Mouse (Mus musculus) heart, embryonic 14.5 days (tissue): ENCODE results near the gene Zbtb7a. TPM values are rescaled to one million over a fixed set of nuclear protein-coding genes. Genes with fewer than 3 reads are reported as not detected.

Experiments
- ATAC-seq: fragments of 200-750 bp; cut with Nextera tagmentation; 2 replicates; pipeline ENCODE4 v1.8.0; 2017; ENCODE audit warnings: low read depth, moderate TSS enrichment; ENCODE audit not compliant: insufficient number of reproducible peaks, insufficient read depth, low FRiP score
- H3K27ac ChIP-seq, 2 experiments: fragments of 200-500 bp in 1 of 2; fragments of 300-500 bp in 1 of 2; sonication (generic) in 1 of 2; replicated peaks in 1 of 2; 2 replicates each; pipeline ENCODE4 v1.5.1; 2012 to 2014; ENCODE audit warnings: low read depth in 2 of 2, low read length in 2 of 2, control low read depth in 1 of 2, mild to moderate bottlenecking in 1 of 2, mixed read lengths in 1 of 2; ENCODE audit not compliant: control insufficient read depth in 1 of 2, insufficient read depth in 1 of 2
- H3K27me3 ChIP-seq: fragments of 300-500 bp; sonication (generic); 2 replicates; pipeline ENCODE4 v1.6.1; 2014; ENCODE audit warnings: mild to moderate bottlenecking, low read length, control low read depth; ENCODE audit not compliant: control insufficient read depth, insufficient read depth
- H3K36me3 ChIP-seq: fragments of 300-500 bp; sonication (generic); 2 replicates; pipeline ENCODE4 v1.6.1; 2014; ENCODE audit warnings: mild to moderate bottlenecking, control low read depth, low read length, mixed read lengths; ENCODE audit not compliant: control insufficient read depth, insufficient read depth
- H3K4me1 ChIP-seq, 2 experiments: fragments of 200-500 bp in 1 of 2; fragments of 300-500 bp in 1 of 2; sonication (generic) in 1 of 2; 2 replicates each; pipeline ENCODE4 v1.6.1; 2012 to 2014; ENCODE audit warnings: low read length in 2 of 2, control low read depth in 1 of 2, mixed read lengths in 1 of 2; ENCODE audit not compliant: control insufficient read depth in 2 of 2, insufficient read depth in 2 of 2
- H3K4me2 ChIP-seq: fragments of 300-500 bp; sonication (generic); 2 replicates; pipeline ENCODE4 v1.6.1; 2014; ENCODE audit warnings: mild to moderate bottlenecking, low read length
- H3K4me3 ChIP-seq, 2 experiments: fragments of 200-500 bp in 1 of 2; fragments of 300-500 bp in 1 of 2; sonication (generic) in 1 of 2; 2 replicates each; pipeline ENCODE4 v1.5.1; 2012 to 2014; ENCODE audit warnings: low read length in 2 of 2, mild to moderate bottlenecking in 2 of 2, control low read depth in 1 of 2, low read depth in 1 of 2, moderate library complexity in 1 of 2; ENCODE audit not compliant: control insufficient read depth in 1 of 2, insufficient read depth in 1 of 2
- H3K9ac ChIP-seq: fragments of 300-500 bp; sonication (generic); 2 replicates; pipeline ENCODE4 v1.6.1; 2014; ENCODE audit warnings: mild to moderate bottlenecking, low read length
- H3K9me3 ChIP-seq: fragments of 300-500 bp; sonication (generic); 2 replicates; pipeline ENCODE4 v1.6.1; 2016; ENCODE audit warnings: low read length, control low read depth; ENCODE audit not compliant: control insufficient read depth
- WGBS: fragments of 180-500 bp; shearing (Covaris S2); extraction: QIAGEN DNeasy Blood & Tissue Kit; methylation state at CpG from one replicate; pipeline ENCODE4 v1.1.7; 2014; 5-methylcytosine and 5-hydroxymethylcytosine counted together
- polyA plus RNA-seq: library from polyadenylated mRNA; unstranded; fragments of >200 nt; fragmentation: Nextera tagmentation; extraction: Ambion mirVana; gene quantifications from 2 replicates; pipeline ENCODE4 v1.2.1, GENCODE M21; 2014

Gene Zbtb7a
- 16.8 and 18.8 TPM in 2 replicates for polyA plus RNA-seq

GRCm38 (mm10) chr10:81134966-81135681, at the start of gene Zbtb7a:
Zbtb7a (plus strand) TSS chr10:81135220.
- H3K27me3 ChIP-seq = peaks cover 5% of the 10 kb centered on the region
- H3K9me3 ChIP-seq = no peaks in the 10 kb centered on the region
- H3K9ac ChIP-seq = peak within 1 kb of the TSS; percentile 99
- ATAC-seq = no peak
- peak within 1 kb of the TSS; percentile 45 to 99; a peak in 3 of 4 replicates for H3K27ac ChIP-seq
- WGBS = 3% methylated on average over 39 of the region's 41 CpGs
- H3K4me1 ChIP-seq = peaks cover 20 to 30% of the 10 kb centered on the region in 2 experiments
- no peaks in the 10 kb centered on the region for H3K36me3 ChIP-seq
- peak within 1 kb of the TSS; percentile 94 to 97 for H3K4me3 ChIP-seq
- peak within 1 kb of the TSS; percentile 99 for H3K4me2 ChIP-seq

DNA sequence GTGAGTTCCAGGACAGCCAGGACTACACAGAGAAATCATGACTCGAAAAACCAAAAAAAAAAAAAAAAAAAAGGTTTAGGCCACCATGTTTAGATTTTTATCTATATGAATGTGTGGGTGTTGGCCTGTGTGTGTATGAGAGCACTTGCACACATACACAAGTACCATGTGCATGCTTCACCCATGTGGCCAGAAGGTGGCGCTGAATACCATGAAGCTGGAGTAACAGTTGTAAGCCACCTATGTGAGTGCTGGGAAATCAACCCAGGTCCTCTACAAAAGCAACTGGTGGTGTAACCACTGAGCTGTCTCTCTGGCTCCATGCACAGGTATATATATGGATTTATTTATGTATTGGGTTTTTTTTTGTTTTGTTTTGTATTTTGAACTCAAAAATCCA, 48.0 kb upstream of the Zbtb7a start:
- Histone ChIP-seq H3K9ac (no peak overlapping the region), H3K9me3 (no peaks in the 10 kb centered on the region), H3K36me3 (peaks cover 8% of the 10 kb centered on the region), H3K27ac (no peak overlapping the region), H3K4me3 (no peak overlapping the region), H3K4me1 (peaks cover 0 to 7% of the 10 kb centered on the region in 2 experiments; a peak in 2 of 4 replicates), H3K4me2 (no peak overlapping the region), H3K27me3 (no peaks in the 10 kb centered on the region)
- WGBS = 50% methylated on average over 2 of the region's 2 CpGs
- ATAC-seq = no peak

- 39% methylated on average over 2 of the region's 2 CpGs for WGBS
- Histone ChIP-seq H3K9ac (no peak overlapping the region), H3K27me3 (no peaks in the 10 kb centered on the region), H3K9me3 (no peaks in the 10 kb centered on the region), H3K4me1 (peaks cover 2 to 7% of the 10 kb centered on the region in 2 experiments; a peak in 2 of 4 replicates), H3K27ac (no peak overlapping the region), H3K4me2 (no peak overlapping the region), H3K4me3 (no peak overlapping the region), H3K36me3 (no peaks in the 10 kb centered on the region)
- no peak; the same call in 1 of the 2 replicates for ATAC-seq
Observed at GRCm38 (mm10) chr10:81089216-81089615, 45.8 kb upstream of the Zbtb7a start.

GRCm38 (mm10) chr10:81090621-81091020, 44.4 kb upstream of the Zbtb7a start:
- H3K36me3 ChIP-seq = no peaks in the 10 kb centered on the region
- no peaks in the 10 kb centered on the region for H3K9me3 ChIP-seq
- H3K27ac ChIP-seq = no peak overlapping the region
- no peaks in the 10 kb centered on the region for H3K27me3 ChIP-seq
- H3K4me1 ChIP-seq = peaks cover 2 to 7% of the 10 kb centered on the region in 2 experiments; a peak in 2 of 4 replicates
- no peak overlapping the region for H3K9ac ChIP-seq
- 73% methylated on average over 7 of the region's 7 CpGs for WGBS
- no peak for ATAC-seq
- H3K4me2 ChIP-seq = no peak overlapping the region
- H3K4me3 ChIP-seq = no peak overlapping the region

DNA sequence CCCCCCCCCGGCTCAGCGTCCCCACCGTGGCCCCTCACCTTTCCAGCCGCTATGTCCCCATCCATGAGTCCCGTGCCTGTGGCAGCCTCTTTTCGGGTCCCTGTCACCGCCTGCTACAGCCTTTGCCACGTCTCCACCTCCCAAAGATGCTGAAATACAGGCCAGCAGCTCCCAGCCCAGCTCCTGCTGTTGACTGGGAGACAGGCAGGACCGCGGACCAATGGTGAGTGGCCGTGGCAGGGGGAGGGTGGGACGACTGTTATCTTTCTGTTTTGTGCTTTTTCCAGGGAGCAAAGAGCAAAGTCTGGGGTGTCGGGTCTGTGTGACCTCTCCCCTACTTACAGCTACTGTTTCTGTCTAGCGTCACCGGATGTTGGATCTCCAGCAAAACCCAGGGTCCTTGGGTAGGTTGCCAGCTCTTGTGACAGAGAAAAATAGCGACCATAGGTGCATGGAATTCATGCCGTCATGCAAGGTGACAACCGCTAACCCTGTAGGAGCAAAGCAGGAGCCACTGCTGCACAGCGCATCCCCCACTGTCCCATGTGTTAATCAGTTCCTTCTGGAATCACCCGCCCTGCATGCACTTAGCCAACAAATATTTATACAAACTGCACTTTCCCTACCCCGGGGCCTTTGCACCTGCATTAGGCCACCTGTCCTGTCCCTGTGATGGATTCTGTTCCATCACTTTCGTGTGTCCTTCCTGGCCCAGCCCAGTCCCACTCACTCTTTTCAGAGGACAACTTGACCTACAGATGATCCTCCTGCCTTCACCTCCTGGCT, 42.4 kb upstream of the Zbtb7a start:
- WGBS = 43% methylated on average over 22 of the region's 22 CpGs
- no peak overlapping the region for H3K4me2 ChIP-seq

GRCm38 (mm10) chr10:81094931-81095678, 39.9 kb upstream of the Zbtb7a start:
- H3K9ac ChIP-seq = no peak overlapping the region
- ATAC-seq = no peak
- H3K36me3 ChIP-seq = no peaks in the 10 kb centered on the region
- H3K4me2 ChIP-seq = no peak overlapping the region
- peaks cover 4% of the 10 kb centered on the region; the same call in 1 of the 2 replicates for H3K9me3 ChIP-seq
- H3K27ac ChIP-seq = no peak overlapping the region
- H3K27me3 ChIP-seq = no peaks in the 10 kb centered on the region
- H3K4me3 ChIP-seq = no peak overlapping the region
- 51% methylated on average over 9 of the region's 9 CpGs for WGBS
- H3K4me1 ChIP-seq = peaks cover 0 to 2% of the 10 kb centered on the region in 2 experiments; a peak in 1 of 4 replicates

More for the DNA sequence above, 42.4 kb upstream of the Zbtb7a start:
- H3K27me3 ChIP-seq = no peaks in the 10 kb centered on the region
- no peaks in the 10 kb centered on the region for H3K36me3 ChIP-seq
- H3K9me3 ChIP-seq = peaks cover 4% of the 10 kb centered on the region; the same call in 1 of the 2 replicates
- no peak overlapping the region for H3K27ac ChIP-seq
- peaks cover 2 to 7% of the 10 kb centered on the region in 2 experiments; a peak in 2 of 4 replicates for H3K4me1 ChIP-seq
- no peak overlapping the region for H3K4me3 ChIP-seq
- H3K9ac ChIP-seq = no peak overlapping the region; the same call in 1 of the 2 replicates
- no peak for ATAC-seq

- peak; percentile 91 for ATAC-seq
- Histone ChIP-seq H3K4me3 (peak within 1 kb of the TSS; percentile 75 to 97), H3K27ac (peak within 1 kb of the TSS; percentile 93 to 99), H3K36me3 (peaks cover 29% of the 10 kb centered on the region), H3K9me3 (no peaks in the 10 kb centered on the region), H3K9ac (peak within 1 kb of the TSS; percentile 99), H3K4me2 (peak within 1 kb of the TSS; percentile 90), H3K27me3 (no peaks in the 10 kb centered on the region), H3K4me1 (peaks cover 10 to 18% of the 10 kb centered on the region in 2 experiments)
- WGBS = under 1% methylated on average over 56 of the region's 56 CpGs
Observed at GRCm38 (mm10) chr10:81105565-81106112, 29.4 kb upstream of the Zbtb7a start, which contains the start of gene Map2k2. Map2k2 (plus strand) TSS chr10:81105915.
